Comparison of ENCODE assay signal across 12 mouse cellular contexts in the genomic region with DNA sequence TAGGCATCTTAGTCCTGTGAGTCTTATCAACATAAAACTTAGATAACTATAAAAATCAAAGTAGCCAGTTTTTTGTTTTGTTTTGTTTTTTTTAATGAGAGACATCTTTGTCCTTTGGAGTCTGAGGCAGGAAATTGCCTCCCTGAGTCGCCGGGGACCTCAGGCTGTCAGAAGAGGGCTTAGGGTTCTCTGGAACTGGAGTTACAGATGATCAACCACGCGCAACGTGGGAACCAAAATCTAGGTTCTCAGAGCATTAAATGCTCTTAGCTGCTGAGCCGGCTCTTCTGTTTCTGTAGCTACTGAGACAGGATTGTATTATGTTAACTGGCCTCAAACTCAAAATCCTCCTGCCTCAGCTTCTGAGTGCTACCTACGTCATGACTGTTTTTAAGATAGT. TPM values are rescaled to one million over a fixed set of nuclear protein-coding genes. Genes with fewer than 3 reads are reported as not detected.
"Had no signal": no experiment of that assay in that cellular context is flagged by ENCODE, and none has a peak within 500 bp of the region (broad histone marks: within the 10 kb centered on the region; RNA-seq: fewer than 3 reads in every experiment).

No protein-coding gene starts in this region.

- H3K4me2 ChIP-seq: liver, embryonic 13.5 days; lung, embryonic 15.5 days; midbrain, embryonic 11.5 days; midbrain, embryonic 15.5 days; neural tube, embryonic 12.5 days had no signal

- H3K4me3 ChIP-seq: left cerebral cortex, adult 2 months; limb, embryonic 10.5 days; liver, embryonic 13.5 days; lung, embryonic 15.5 days; megakaryocyte, embryonic 14.5 days; midbrain, embryonic 15.5 days; neural tube, embryonic 12.5 days had no signal

- H3K9ac ChIP-seq: liver, embryonic 13.5 days; liver, postnatal 0 days; lung, embryonic 15.5 days; midbrain, embryonic 15.5 days; neural tube, embryonic 12.5 days had no signal

- H3K4me1 ChIP-seq: liver, embryonic 13.5 days; megakaryocyte, embryonic 14.5 days; midbrain, embryonic 15.5 days; neural tube, embryonic 12.5 days had no signal

- H3K27ac ChIP-seq: left cerebral cortex, adult 2 months; limb, embryonic 10.5 days; liver, embryonic 13.5 days; lung, embryonic 15.5 days; macrophage; midbrain, embryonic 15.5 days; neural tube, embryonic 12.5 days had no signal

- H3K36me3 ChIP-seq: limb, embryonic 10.5 days; liver, embryonic 13.5 days; lung, embryonic 15.5 days; midbrain, embryonic 15.5 days; neural tube, embryonic 12.5 days had no signal

- H3K27me3 ChIP-seq: liver, embryonic 13.5 days; lung, embryonic 15.5 days; midbrain, embryonic 15.5 days; neural tube, embryonic 12.5 days had no signal

- H3K9me3 ChIP-seq: limb, embryonic 10.5 days; liver, embryonic 13.5 days; lung, embryonic 15.5 days; megakaryocyte, embryonic 14.5 days; midbrain, embryonic 15.5 days; neural tube, embryonic 12.5 days had no signal

- DNase-seq: liver, embryonic 13.5 days; liver, postnatal 0 days; lung, postnatal 14 days; thymus, postnatal 36 days had no signal

- ATAC-seq: liver, postnatal 0 days; midbrain, embryonic 15.5 days had no signal

RNA-seq across cellular contexts. Expression of a gene that starts 22.4 kb away (rescaled TPM):
- polyA plus RNA-seq: macrophage had no signal
